Mouse (Mus musculus) liver, embryonic 12.5 days (tissue): ENCODE measurements around the gene Otub1. TPM values are rescaled to one million over a fixed set of nuclear protein-coding genes. Genes with fewer than 3 reads are reported as not detected.
A peak's percentile ranks its signal among the peaks of the same experiment; 100 is the strongest.

Source experiments
- ATAC-seq: fragments of 200-750 bp; cut with Nextera tagmentation; 2 replicates; pipeline ENCODE4 v1.8.0; 2017; ENCODE audit warnings: moderate number of reproducible peaks, mild to moderate bottlenecking, moderate library complexity
- H3K27ac ChIP-seq: fragments of 300-500 bp; sonication (generic); 2 replicates; pipeline ENCODE4 v1.5.1; 2016; ENCODE audit warnings: mild to moderate bottlenecking
- H3K27me3 ChIP-seq: fragments of 300-500 bp; sonication (generic); replicated peaks from 2 replicates; pipeline ENCODE4 v1.6.1; 2016; ENCODE audit warnings: mild to moderate bottlenecking, moderate library complexity
- H3K36me3 ChIP-seq: fragments of 300-500 bp; sonication (generic); 2 replicates; pipeline ENCODE4 v1.6.1; 2016; ENCODE audit warnings: mild to moderate bottlenecking, moderate library complexity
- H3K4me1 ChIP-seq: fragments of 300-500 bp; sonication (generic); 2 replicates; pipeline ENCODE4 v1.6.1; 2016
- H3K4me2 ChIP-seq: fragments of 300-500 bp; sonication (generic); 2 replicates; pipeline ENCODE4 v1.6.1; 2016; ENCODE audit warnings: mild to moderate bottlenecking, moderate library complexity
- H3K4me3 ChIP-seq: fragments of 300-500 bp; sonication (generic); 2 replicates; pipeline ENCODE4 v1.5.1; 2016; ENCODE audit warnings: mild to moderate bottlenecking, moderate library complexity
- H3K9ac ChIP-seq: fragments of 300-500 bp; sonication (generic); 2 replicates; pipeline ENCODE4 v1.6.1; 2016; ENCODE audit warnings: mild to moderate bottlenecking, moderate library complexity
- H3K9me3 ChIP-seq: fragments of 300-500 bp; sonication (generic); replicated peaks from 2 replicates; pipeline ENCODE4 v1.6.1; 2016; ENCODE audit warnings: mild to moderate bottlenecking, moderate library complexity
- WGBS: fragments of 180-500 bp; shearing (Covaris S2); methylation state at CpG from one replicate; pipeline ENCODE4 v1.1.7; 2016; ENCODE audit not compliant: insufficient replicate concordance; 5-methylcytosine and 5-hydroxymethylcytosine counted together
- polyA plus RNA-seq: library from polyadenylated mRNA; unstranded; fragments of >200 nt; fragmentation: Nextera tagmentation; extraction: Ambion mirVana; gene quantifications from 2 replicates; pipeline ENCODE4 v1.2.1, GENCODE M21; 2016

Otub1 gene
- polyA plus RNA-seq, 1 experiment from 2014 or later = 85.2 TPM

GRCm38 (mm10) chr19:7166767-7167166 is 39.3 kb downstream of the Otub1 start:
- no peak for ATAC-seq
- peaks cover 93% of the 10 kb centered on the region for H3K27me3 ChIP-seq

GRCm38 (mm10) chr19:7166200-7166711 is 39.9 kb downstream of the Otub1 start:
- no peak overlapping the region for H3K9ac ChIP-seq
- peaks cover 21% of the 10 kb centered on the region for H3K4me1 ChIP-seq
- H3K9me3 ChIP-seq = no peaks in the 10 kb centered on the region
- no peaks in the 10 kb centered on the region for H3K36me3 ChIP-seq
- peaks cover 92% of the 10 kb centered on the region for H3K27me3 ChIP-seq
- peak overlapping the region; percentile 53 for H3K4me3 ChIP-seq
- ATAC-seq = no peak
- H3K27ac ChIP-seq = no peak overlapping the region
- H3K4me2 ChIP-seq = peak overlapping the region; percentile 70
- 3% methylated on average over 14 of the region's 15 CpGs for WGBS

More at GRCm38 (mm10) chr19:7166767-7167166, 39.3 kb downstream of the Otub1 start:
- Histone ChIP-seq H3K4me3 (no peak overlapping the region), H3K4me2 (no peak overlapping the region), H3K27ac (no peak overlapping the region), H3K9ac (no peak overlapping the region), H3K9me3 (no peaks in the 10 kb centered on the region), H3K36me3 (no peaks in the 10 kb centered on the region), H3K4me1 (peaks cover 26% of the 10 kb centered on the region)
- 10% methylated on average over 6 of the region's 6 CpGs for WGBS

- Histone ChIP-seq H3K4me2 (peak overlapping the region; percentile 70), H3K36me3 (no peaks in the 10 kb centered on the region), H3K27me3 (peaks cover 93% of the 10 kb centered on the region), H3K4me3 (peak overlapping the region; percentile 53), H3K27ac (no peak overlapping the region), H3K9me3 (no peaks in the 10 kb centered on the region), H3K4me1 (peaks cover 18% of the 10 kb centered on the region), H3K9ac (peak overlapping the region; percentile 47)
- WGBS = 2% methylated on average over 74 of the region's 105 CpGs
- no peak for ATAC-seq
These were observed 40.5 kb downstream of the Otub1 start for GRCm38 (mm10) chr19:7165509-7166199.

- Histone ChIP-seq H3K36me3 (no peaks in the 10 kb centered on the region), H3K4me2 (peak overlapping the region; percentile 70), H3K4me3 (peak overlapping the region; percentile 53), H3K9me3 (no peaks in the 10 kb centered on the region), H3K4me1 (peaks cover 26% of the 10 kb centered on the region), H3K9ac (no peak overlapping the region), H3K27me3 (peaks cover 97% of the 10 kb centered on the region), H3K27ac (no peak overlapping the region)
- ATAC-seq = no peak
- 3% methylated on average over 35 of the region's 35 CpGs for WGBS
These were observed 41.2 kb downstream of the Otub1 start for GRCm38 (mm10) chr19:7164820-7165323.

- Histone ChIP-seq H3K27me3 (peaks cover 99% of the 10 kb centered on the region), H3K4me1 (peaks cover 26% of the 10 kb centered on the region), H3K4me3 (no peak overlapping the region), H3K36me3 (no peaks in the 10 kb centered on the region), H3K9me3 (no peaks in the 10 kb centered on the region), H3K27ac (no peak overlapping the region), H3K4me2 (no peak overlapping the region), H3K9ac (no peak overlapping the region)
- WGBS = 16% methylated on average over 6 of the region's 6 CpGs
- no peak for ATAC-seq
These were observed 41.9 kb downstream of the Otub1 start for GRCm38 (mm10) chr19:7164238-7164637.

- 55% methylated on average over 3 of the region's 3 CpGs for WGBS
- ATAC-seq = no peak
These were observed 45.1 kb downstream of the Otub1 start for GRCm38 (mm10) chr19:7161064-7161463.

GRCm38 (mm10) chr19:7160151-7160906 is 45.8 kb downstream of the Otub1 start:
- no peak overlapping the region; the same call in 1 of the 2 replicates for H3K4me2 ChIP-seq
- no peaks in the 10 kb centered on the region for H3K9me3 ChIP-seq
- no peak for ATAC-seq
- H3K36me3 ChIP-seq = no peaks in the 10 kb centered on the region
- WGBS = 13% methylated on average over 14 of the region's 14 CpGs
- no peak overlapping the region for H3K4me3 ChIP-seq
- H3K27me3 ChIP-seq = peaks cover 98% of the 10 kb centered on the region
- no peak overlapping the region for H3K27ac ChIP-seq
- H3K9ac ChIP-seq = no peak overlapping the region
- H3K4me1 ChIP-seq = peaks cover 17% of the 10 kb centered on the region

More at GRCm38 (mm10) chr19:7161064-7161463, 45.1 kb downstream of the Otub1 start:
- no peak overlapping the region for H3K4me2 ChIP-seq
- H3K9ac ChIP-seq = no peak overlapping the region
- H3K36me3 ChIP-seq = no peaks in the 10 kb centered on the region
- no peaks in the 10 kb centered on the region for H3K9me3 ChIP-seq
- H3K4me3 ChIP-seq = no peak overlapping the region
- peaks cover 99% of the 10 kb centered on the region for H3K27me3 ChIP-seq
- peaks cover 24% of the 10 kb centered on the region for H3K4me1 ChIP-seq
- no peak overlapping the region for H3K27ac ChIP-seq

GRCm38 (mm10) chr19:7157734-7158133 is 48.4 kb downstream of the Otub1 start:
- 44% methylated on average over 14 of the region's 14 CpGs for WGBS
- Histone ChIP-seq H3K4me1 (peaks cover 9% of the 10 kb centered on the region), H3K27ac (no peak overlapping the region), H3K4me2 (no peak overlapping the region), H3K27me3 (peaks cover 95% of the 10 kb centered on the region), H3K36me3 (no peaks in the 10 kb centered on the region), H3K9ac (no peak overlapping the region), H3K9me3 (no peaks in the 10 kb centered on the region), H3K4me3 (no peak overlapping the region)
- no peak for ATAC-seq

GRCm38 (mm10) chr19:7155196-7155595 is 50.9 kb downstream of the Otub1 start:
- WGBS = 70% methylated on average over 6 of the region's 6 CpGs
- Histone ChIP-seq H3K9me3 (no peaks in the 10 kb centered on the region), H3K27ac (no peak overlapping the region), H3K27me3 (peaks cover 95% of the 10 kb centered on the region), H3K36me3 (no peaks in the 10 kb centered on the region), H3K9ac (no peak overlapping the region), H3K4me3 (no peak overlapping the region), H3K4me2 (no peak overlapping the region), H3K4me1 (peaks cover 3% of the 10 kb centered on the region)
- ATAC-seq = no peak

- WGBS = 22% methylated on average over 7 of the region's 7 CpGs
- no peak overlapping the region for H3K4me3 ChIP-seq
- no peak overlapping the region for H3K27ac ChIP-seq
- H3K36me3 ChIP-seq = no peaks in the 10 kb centered on the region
- no peaks in the 10 kb centered on the region for H3K4me1 ChIP-seq
- ATAC-seq = no peak
- peaks cover 94% of the 10 kb centered on the region for H3K27me3 ChIP-seq
- no peak overlapping the region for H3K4me2 ChIP-seq
- no peaks in the 10 kb centered on the region for H3K9me3 ChIP-seq
- H3K9ac ChIP-seq = no peak overlapping the region
These were observed 52.9 kb downstream of the Otub1 start for GRCm38 (mm10) chr19:7153232-7153631.

- H3K9ac ChIP-seq = no peak overlapping the region
- H3K36me3 ChIP-seq = no peaks in the 10 kb centered on the region
- no peak overlapping the region for H3K4me3 ChIP-seq
- no peaks in the 10 kb centered on the region for H3K4me1 ChIP-seq
- WGBS = 57% methylated on average over 6 of the region's 6 CpGs
- no peak for ATAC-seq
- H3K27ac ChIP-seq = no peak overlapping the region
- H3K4me2 ChIP-seq = no peak overlapping the region
- H3K9me3 ChIP-seq = no peaks in the 10 kb centered on the region
- H3K27me3 ChIP-seq = peaks cover 94% of the 10 kb centered on the region
These were observed 54.0 kb downstream of the Otub1 start for GRCm38 (mm10) chr19:7151927-7152653.
